Mouse (Mus musculus): ENCODE data around the gene Ppm1k. TPM values are rescaled to one million over a fixed set of nuclear protein-coding genes. Genes with fewer than 3 reads are reported as not detected.

Gene Ppm1k
- polyA plus RNA-seq (2012; rRNA removed; ENCODE audit: low replicate concordance): 2.3 and 2.4 TPM in 2 replicates

GRCm38 (mm10) chr6:57535386-57535936, at the start of gene Ppm1k:
Gene Ppm1k, minus strand, starts transcription at chr6:57535468.

GRCm38 (mm10) chr6:57580881-57581548, 45.7 kb upstream of the Ppm1k start, which contains the start of gene Herc6:
Gene Herc6, plus strand, starts transcription at chr6:57581000.

Other genes with a start within 250 kb of the Ppm1k start
- gene Vmn1r16, start 206.0 kb downstream of the Ppm1k start, polyA plus RNA-seq (2012; rRNA removed; ENCODE audit: low replicate concordance): not detected in 2 replicates
- not detected in 2 replicates for gene Vmn1r17, start 171.7 kb downstream of the Ppm1k start, polyA plus RNA-seq (2012; rRNA removed; ENCODE audit: low replicate concordance)
- gene Vmn1r18, start 139.7 kb downstream of the Ppm1k start, polyA plus RNA-seq (2012; rRNA removed; ENCODE audit: low replicate concordance): not detected in 2 replicates
- not detected in 2 replicates for gene Vmn1r19, start 131.7 kb downstream of the Ppm1k start, polyA plus RNA-seq (2012; rRNA removed; ENCODE audit: low replicate concordance)
- not detected in 2 replicates for gene Vmn1r20, start 106.5 kb downstream of the Ppm1k start, polyA plus RNA-seq (2012; rRNA removed; ENCODE audit: low replicate concordance)
- 5.0 and 7.7 TPM in 2 replicates for gene Herc6, start 45.5 kb upstream of the Ppm1k start, polyA plus RNA-seq (2012; rRNA removed; ENCODE audit: low replicate concordance)
- 17.7 and 18.4 TPM in 2 replicates for gene Pyurf, start 156.6 kb upstream of the Ppm1k start, polyA plus RNA-seq (2012; rRNA removed; ENCODE audit: low replicate concordance)
- 5.5 and 8.1 TPM in 2 replicates for gene Lancl2, start 167.1 kb upstream of the Ppm1k start, polyA plus RNA-seq (2012; rRNA removed; ENCODE audit: low replicate concordance)